Mouse (Mus musculus) cerebellum, postnatal 14 days (tissue): ENCODE data around the gene Ripor3.
A peak's percentile ranks its signal among the peaks of the same experiment; 100 is the strongest.

ENCODE experiments used
- DNase-seq, 2 experiments: peaks; one replicate each; pipeline ENCODE4 v3.0.0; 2021; ENCODE audit warnings: mixed read lengths in 2 of 2

Ripor3 gene

GRCm38 (mm10) chr2:168026467-168026866, 16.0 kb upstream of the Ripor3 start:
- DNase-seq, result no peak

DNA sequence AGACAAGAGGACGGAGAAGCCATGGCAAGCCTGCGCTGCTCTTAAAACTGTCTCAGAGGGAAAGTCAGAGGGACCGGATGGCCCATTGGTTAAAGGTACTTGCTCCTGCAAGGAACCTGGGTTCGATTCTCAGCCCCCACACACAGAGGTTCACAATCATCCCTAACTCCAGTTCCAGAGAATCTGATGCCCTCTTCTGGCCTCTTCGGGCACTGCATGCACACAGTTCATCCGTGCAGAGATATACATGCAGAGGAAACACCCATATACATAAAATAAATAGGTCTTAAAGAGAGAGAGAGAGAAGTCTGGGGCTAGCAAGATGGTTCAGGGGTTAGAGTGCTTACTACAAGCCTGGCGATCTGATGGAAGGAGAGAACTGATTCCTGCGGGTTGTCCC, 15.5 kb upstream of the Ripor3 start:
- DNase-seq, result no peak

DNA sequence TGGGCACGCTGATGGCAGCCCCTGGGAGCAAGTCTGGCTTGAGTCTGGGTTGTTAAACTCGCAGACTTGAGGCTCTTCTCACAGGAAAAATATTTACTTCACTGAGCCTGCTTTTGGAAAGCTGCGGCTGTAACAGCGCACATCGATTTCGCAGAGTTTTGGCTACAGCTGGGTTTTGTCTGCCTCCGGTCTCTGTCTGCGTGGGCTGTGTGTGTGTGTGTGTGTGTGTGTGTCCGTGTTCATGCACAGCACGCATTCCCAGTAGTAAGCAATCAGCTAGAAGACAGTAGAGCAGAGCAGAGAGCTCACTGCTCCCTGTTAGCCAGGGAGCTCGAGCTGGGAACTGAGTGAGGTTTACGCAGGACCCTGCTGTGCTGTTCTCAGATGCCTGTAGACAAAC, 14.8 kb upstream of the Ripor3 start:
- no peak for DNase-seq

GRCm38 (mm10) chr2:168023763-168024402, 13.5 kb upstream of the Ripor3 start:
- DNase-seq, result no peak

DNA sequence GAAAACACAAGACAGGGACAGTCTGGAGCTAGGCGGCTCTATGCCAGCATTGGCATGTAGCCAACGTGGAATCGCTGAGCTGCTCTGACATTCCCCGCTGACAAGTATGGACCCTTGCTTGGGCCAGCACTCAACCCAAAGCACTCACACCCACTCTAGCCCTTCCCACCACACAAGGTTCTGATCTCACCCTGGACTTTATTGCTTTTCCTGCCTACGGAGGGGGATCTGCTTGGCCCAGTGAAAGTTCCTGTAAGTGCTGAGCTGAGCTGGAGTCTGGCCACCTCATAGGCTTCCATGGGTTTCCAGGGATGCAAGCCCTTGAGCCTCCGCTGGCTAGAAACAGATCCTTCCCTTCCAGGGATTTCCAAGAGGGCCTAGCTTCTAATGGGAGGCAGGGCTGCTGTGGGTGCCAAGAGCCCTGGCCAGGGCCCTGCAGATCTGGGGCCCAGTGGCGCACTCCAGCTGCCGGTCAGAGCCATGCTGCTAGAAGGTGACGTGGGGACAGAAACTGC, 8.8 kb upstream of the Ripor3 start:
- DNase-seq, result peak; percentile 86 to 90

DNA sequence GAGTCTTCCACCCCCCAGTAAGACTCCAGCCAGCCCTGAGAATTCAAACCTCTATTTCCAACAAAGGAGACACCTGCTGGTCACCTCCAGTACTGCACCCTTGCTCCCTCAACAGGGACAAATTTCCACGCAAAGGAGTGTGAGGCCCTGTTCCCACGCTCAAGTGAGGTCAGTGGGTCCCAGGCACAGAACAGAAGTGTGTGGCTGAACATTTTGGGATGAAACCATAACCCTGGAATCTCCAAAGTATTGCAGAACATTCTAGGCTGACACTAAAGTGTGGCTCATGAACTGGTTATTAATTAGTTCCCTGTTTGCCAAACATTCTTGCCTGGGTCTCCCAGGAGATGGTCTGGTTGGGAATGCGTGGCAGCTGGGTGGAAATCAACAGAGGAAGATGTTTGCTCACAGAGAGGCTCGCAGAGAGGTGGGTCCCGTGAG, 6.6 kb upstream of the Ripor3 start:
- DNase-seq, result peak; percentile 87 to 94

- DNase-seq, result no peak
Observed at GRCm38 (mm10) chr2:168010893-168011292, 475 bp upstream of the Ripor3 start.

DNA sequence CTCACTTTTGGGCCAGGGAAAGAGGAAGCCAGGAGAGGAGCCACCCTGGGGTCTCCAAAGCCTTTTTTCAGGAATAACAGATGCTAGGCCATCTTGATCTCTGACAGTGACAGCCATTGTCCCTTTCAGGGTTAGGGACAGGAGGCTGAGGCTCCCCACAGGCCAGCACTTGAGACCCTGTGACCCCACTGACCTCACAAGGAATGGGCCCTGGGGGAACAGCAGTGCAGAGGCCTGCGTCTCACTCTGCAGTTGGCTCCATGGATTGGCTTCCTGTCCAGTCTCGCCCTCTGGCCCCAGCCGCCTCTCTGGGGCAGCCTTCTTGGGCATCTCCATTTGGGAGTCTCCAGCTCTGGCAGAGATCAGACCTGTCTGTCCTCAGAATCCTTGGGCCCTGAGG, 2.3 kb downstream of the Ripor3 start:
- DNase-seq, result no peak

GRCm38 (mm10) chr2:168006489-168006888, 3.9 kb downstream of the Ripor3 start:
- no peak for DNase-seq

DNA sequence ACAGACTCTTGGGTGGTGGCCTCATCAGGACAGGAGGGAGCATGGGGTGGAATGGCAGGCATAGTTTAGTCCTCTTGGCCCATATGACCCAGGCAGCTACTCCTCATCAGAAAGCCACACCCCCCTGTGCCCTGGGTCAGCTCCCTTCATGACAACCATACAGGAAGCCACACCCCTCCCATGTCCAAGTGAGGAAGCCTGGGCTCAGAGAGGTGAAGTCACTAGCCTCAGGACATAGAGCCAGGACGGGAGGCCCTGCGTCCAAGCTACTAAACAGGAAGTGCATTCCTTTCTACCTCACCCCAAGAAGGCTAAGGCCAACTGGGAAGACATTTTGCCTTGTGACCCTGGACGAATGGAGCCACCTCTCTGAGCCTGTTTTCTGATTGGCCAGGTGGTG, 4.8 kb downstream of the Ripor3 start:
- no peak for DNase-seq

- DNase-seq, result no peak
Observed at GRCm38 (mm10) chr2:168005005-168005404, 5.4 kb downstream of the Ripor3 start.

- DNase-seq, result no peak
Observed at GRCm38 (mm10) chr2:168004369-168004768, 6.0 kb downstream of the Ripor3 start.

GRCm38 (mm10) chr2:168003431-168003830, 7.0 kb downstream of the Ripor3 start:
- no peak for DNase-seq

- DNase-seq, result no peak
Observed at GRCm38 (mm10) chr2:168002884-168003283, 7.5 kb downstream of the Ripor3 start.

- no peak for DNase-seq
Observed at GRCm38 (mm10) chr2:168002188-168002587, 8.2 kb downstream of the Ripor3 start.

DNA sequence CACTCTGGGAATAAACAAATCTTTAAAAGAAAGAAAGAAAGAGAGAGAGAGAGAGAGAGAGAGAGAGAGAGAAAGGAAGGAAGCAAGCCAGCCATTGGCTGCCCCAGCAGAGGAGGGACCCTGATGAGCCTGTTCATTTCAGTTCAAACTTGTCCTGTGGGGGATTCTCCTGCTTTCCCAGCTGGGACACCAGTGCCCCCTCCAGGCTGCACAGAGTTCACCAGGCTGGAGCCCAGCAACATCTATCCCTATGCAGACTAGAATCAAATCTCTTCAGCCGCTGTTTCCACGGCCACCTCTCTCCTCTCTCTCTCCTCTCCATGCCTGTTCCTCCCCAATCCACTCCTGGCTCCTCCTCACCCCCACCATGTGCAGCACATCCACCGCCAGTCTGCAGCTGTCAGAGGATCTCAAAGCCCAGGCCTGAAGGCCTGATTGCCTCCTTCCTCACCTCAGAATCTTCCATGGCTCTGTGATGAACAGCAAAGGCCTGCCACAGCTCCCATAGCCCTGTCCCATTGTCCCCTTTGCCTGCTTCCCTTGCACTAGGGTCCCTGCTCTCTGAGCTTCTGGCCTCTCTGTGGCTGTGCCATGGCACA, 11.2 kb downstream of the Ripor3 start:
- DNase-seq, result no peak

DNA sequence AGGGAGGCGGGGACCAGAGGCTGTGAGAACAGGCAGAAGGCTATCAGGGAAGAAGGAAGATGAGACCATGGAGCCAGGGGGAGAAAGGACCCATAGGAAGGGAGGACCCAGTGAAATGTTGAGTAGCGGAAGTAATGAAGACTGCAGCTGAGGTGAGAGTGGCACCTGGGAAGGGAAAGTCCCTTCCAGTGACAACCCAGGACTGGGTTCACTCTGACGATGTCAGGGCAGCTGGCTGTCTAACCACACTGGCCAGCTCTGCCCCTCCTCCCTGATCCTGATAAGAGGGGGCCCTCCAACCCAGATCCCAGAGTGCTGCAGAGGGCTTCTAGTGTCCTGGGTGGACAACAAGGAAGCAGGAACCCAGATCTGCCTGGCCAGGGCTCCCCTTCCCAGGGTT, 12.9 kb downstream of the Ripor3 start:
- DNase-seq, result no peak

- DNase-seq, result no peak
Observed at GRCm38 (mm10) chr2:167996672-167997215, 13.7 kb downstream of the Ripor3 start.

- no peak for DNase-seq
Observed at GRCm38 (mm10) chr2:167995870-167996635, 14.4 kb downstream of the Ripor3 start.

DNA sequence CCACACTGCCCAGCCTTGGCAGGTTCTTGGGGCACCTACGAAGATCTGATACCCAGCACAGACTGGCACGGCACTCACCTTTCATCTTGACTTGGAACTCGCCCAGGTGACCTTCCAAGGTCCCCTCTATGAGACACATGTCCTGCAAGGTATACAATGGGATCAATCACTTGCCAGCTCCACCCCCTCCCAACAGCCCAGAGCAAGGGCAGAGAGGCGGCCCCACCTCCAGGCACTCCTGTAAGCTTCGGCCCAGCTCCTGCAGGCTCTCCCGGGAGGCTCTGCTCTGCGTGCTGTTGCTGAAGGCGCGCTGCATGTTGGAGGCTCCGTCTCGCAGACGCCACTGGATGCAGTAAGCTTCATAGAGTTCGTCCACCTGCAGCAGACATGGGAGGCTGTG, 17.2 kb downstream of the Ripor3 start:
- no peak for DNase-seq

DNA sequence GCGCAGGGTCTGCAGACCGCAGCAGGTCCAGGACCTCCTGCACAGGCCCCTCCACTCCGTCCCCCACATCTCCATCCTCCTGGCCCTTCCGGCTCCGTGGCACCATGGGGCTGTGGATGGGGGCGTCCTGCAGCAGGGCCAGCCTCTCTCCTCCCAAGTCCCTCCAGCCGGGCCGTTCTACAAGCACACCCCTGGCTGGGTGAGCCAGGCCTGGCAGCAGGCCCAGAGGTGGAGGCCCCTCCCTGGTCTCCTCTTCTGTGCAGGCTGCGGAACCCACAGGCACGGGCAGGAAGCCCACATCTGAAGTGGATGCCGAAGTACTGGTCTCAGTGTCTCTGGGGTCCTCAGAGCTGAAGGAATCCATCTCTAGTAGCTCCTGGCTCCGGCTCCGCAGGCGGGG, 21.1 kb downstream of the Ripor3 start:
- DNase-seq, result peak; percentile 55 to 69

GRCm38 (mm10) chr2:167987640-167988039, 22.8 kb downstream of the Ripor3 start:
- DNase-seq, result no peak

- DNase-seq, result peak; percentile 43 to 74
Observed at GRCm38 (mm10) chr2:167986762-167987161, 23.7 kb downstream of the Ripor3 start.

GRCm38 (mm10) chr2:167984946-167985345, 25.5 kb downstream of the Ripor3 start:
- DNase-seq, result peak in 1 of 2 experiments; percentile 34
